In the genomic region with DNA sequence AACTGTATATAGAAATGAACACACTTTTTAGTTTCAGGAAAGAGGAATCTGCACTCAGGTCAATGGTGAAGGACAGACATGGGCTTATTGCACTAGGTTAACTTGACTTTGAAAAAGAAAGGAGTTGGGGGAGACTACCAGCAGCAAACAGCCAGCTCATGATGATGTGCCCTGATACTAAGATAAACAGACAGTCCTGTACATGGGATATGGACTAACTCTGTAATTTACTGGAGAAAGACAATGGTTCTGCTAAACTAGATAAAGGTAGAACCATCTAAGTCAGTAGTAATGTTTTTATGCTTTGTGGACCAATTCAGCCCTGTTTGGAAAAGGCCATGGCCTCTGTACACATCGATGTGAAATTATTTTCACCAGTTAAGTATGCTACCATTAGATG, we compare ENCODE assay signal across 17 mouse cellular contexts. TPM values are rescaled to one million over a fixed set of nuclear protein-coding genes. Genes with fewer than 3 reads are reported as not detected.
DNase-seq lines count a peak whose midpoint lies in the region; ATAC-seq and TF ChIP-seq lines count a peak whose summit lies in the region.
"Had no signal": no experiment of that assay in that cellular context is flagged by ENCODE, and none has a peak within 500 bp of the region (broad histone marks: within the 10 kb centered on the region; RNA-seq: fewer than 3 reads in every experiment).

No protein-coding gene starts in this region.

- H3K9ac ChIP-seq in liver, embryonic 14.5 days (replicated peaks), result peak overlapping the region; percentile 48
- H3K9ac ChIP-seq: forebrain, embryonic 13.5 days; forebrain, postnatal 0 days; hindbrain, embryonic 15.5 days had no signal

- no peak for DNase-seq in G1E (ENCODE audit: low spot score)
- DNase-seq in c-Kit-positive CD71-positive TER-119-negative erythroid progenitor cells, embryonic 14.5 days (ENCODE audit: low read depth), result peak; percentile 47
- peak; percentile 47 to 48 (median 48) for DNase-seq in liver, embryonic 14.5 days (ENCODE audit: low read depth in 3 of 3, low spot score in 3 of 3)
- DNase-seq in frontal cortex, postnatal 25 days (ENCODE audit: low spot score in 2 of 2), result no peak
- no peak for DNase-seq in layer of hippocampus, postnatal 14 days (ENCODE audit: low spot score in 2 of 2)
- DNase-seq: adrenal gland, postnatal 10 days; cerebellum, adult 18-20 months; cerebellum, postnatal 10 days; forebrain, postnatal 0 days; gastrocnemius, postnatal 36 days; heart, adult 11 months; heart, postnatal 10 days had no signal

- TF ChIP-seq CTCF in G1E (IDR thresholded peaks at IDR 0.05; ENCODE audit: low read depth, low read length), result no peak
- TF ChIP-seq CTCF in liver, embryonic 14.5 days (IDR thresholded peaks at IDR 0.05; ENCODE audit: low read depth), result no peak

- H3K9me3 ChIP-seq in G1E (replicated peaks), result no peaks in the 10 kb centered on the region
- no peaks in the 10 kb centered on the region for H3K9me3 ChIP-seq in liver, embryonic 14.5 days (ENCODE audit: control insufficient read depth, low read length)
- H3K9me3 ChIP-seq: embryonic facial prominence, embryonic 10.5 days; forebrain, embryonic 13.5 days; hindbrain, embryonic 15.5 days had no signal

- peak overlapping the region; percentile 27; the same call in 1 of the 2 replicates for H3K4me2 ChIP-seq in liver, embryonic 14.5 days (ENCODE audit: low read depth)
- H3K4me2 ChIP-seq: forebrain, embryonic 13.5 days; hindbrain, embryonic 15.5 days had no signal

- no peak overlapping the region; the same call in 1 of the 2 replicates for H3K4me3 ChIP-seq in G1E (ENCODE audit: low read depth, low read length)
- H3K4me3 ChIP-seq in liver, embryonic 14.5 days (ENCODE audit: insufficient read depth in 1 of 2, low read depth in 2 of 2, low read length in 2 of 2), result no peak overlapping the region
- H3K4me3 ChIP-seq: embryonic facial prominence, embryonic 10.5 days; forebrain, embryonic 13.5 days; hindbrain, embryonic 15.5 days had no signal

- 0 out of 2 replicates have a peak, but pooled peaks have one; percentile 16 for ATAC-seq in G1E (ENCODE audit: extremely low read depth, insufficient number of reproducible peaks, low FRiP score, poor library complexity, severe bottlenecking)
- no peak for ATAC-seq in liver, embryonic 14.5 days (ENCODE audit: insufficient read depth)
- ATAC-seq in megakaryocyte-erythroid progenitor cell, adult 5-6 weeks (replicated peaks; ENCODE audit: low FRiP score, low TSS enrichment, poor library complexity, severe bottlenecking), result peak; percentile 3; the same call in 1 of the 2 replicates
- ATAC-seq: forebrain, embryonic 13.5 days; forebrain, postnatal 0 days had no signal

- peak; percentile 84 for TF ChIP-seq EP300 in liver, embryonic 14.5 days (IDR thresholded peaks at IDR 0.05; ENCODE audit: low read depth)

- H3K4me1 ChIP-seq in G1E (ENCODE audit: insufficient read depth, low read depth, low read length), result peaks cover 68% of the 10 kb centered on the region
- peaks cover 52 to 62% of the 10 kb centered on the region in 2 experiments for H3K4me1 ChIP-seq in liver, embryonic 14.5 days (replicated peaks; ENCODE audit: control insufficient read depth in 2 of 2, insufficient read depth in 2 of 2, low read length in 1 of 2)

- H3K27me3 ChIP-seq in G1E (ENCODE audit: insufficient read depth, low read length), result no peaks in the 10 kb centered on the region
- no peaks in the 10 kb centered on the region for H3K27me3 ChIP-seq in liver, embryonic 14.5 days (ENCODE audit: control insufficient read depth, insufficient read depth, low read length)
- H3K27me3 ChIP-seq: CH12.LX; forebrain, embryonic 13.5 days; hindbrain, embryonic 15.5 days had no signal

- WGBS in liver, embryonic 14.5 days (ENCODE audit: insufficient replicate concordance), result 38% methylated on average over 1 of the region's 1 CpGs

- H3K36me3 ChIP-seq in G1E (replicated peaks), result peaks cover 5% of the 10 kb centered on the region
- no peaks in the 10 kb centered on the region; the same call in 1 of the 2 replicates for H3K36me3 ChIP-seq in liver, embryonic 14.5 days (replicated peaks; ENCODE audit: control insufficient read depth, insufficient read depth, low read depth)
- H3K36me3 ChIP-seq: embryonic facial prominence, embryonic 10.5 days; hindbrain, embryonic 15.5 days had no signal

- H3K27ac ChIP-seq in liver, embryonic 14.5 days, result peak overlapping the region; percentile 79
- H3K27ac ChIP-seq: embryonic facial prominence, embryonic 10.5 days; forebrain, embryonic 13.5 days; hindbrain, embryonic 15.5 days had no signal

RNA-seq across cellular contexts. Expression of gene Bpgm, which starts 2.7 kb away (rescaled TPM):
- total RNA-seq in G1E (2014; fragmentation: Nextera tagmentation) (10.4 and 14.5 TPM in 2 replicates), G1E (2017) (26.5 and 28.6 TPM in 2 replicates)
- 1.4 and 4.9 TPM in 2 replicates for polyA plus RNA-seq in G1E (2012)
- 84.9 and 140 TPM in 2 replicates for polyA plus RNA-seq in liver, embryonic 14.5 days (2012; rRNA removed)
- 136 and 143 TPM in 2 replicates for polyA plus RNA-seq in liver, embryonic 14.5 days (2014; fragmentation: Nextera tagmentation; extraction: Ambion mirVana)
- 9.2 and 21.2 TPM in 2 replicates for total RNA-seq in megakaryocyte-erythroid progenitor cell, adult 5-6 weeks (2014; fragmentation: Nextera tagmentation)
- total RNA-seq in megakaryocyte-erythroid progenitor cell, adult 5-6 weeks (2017), result 17.1 and 26.4 TPM in 2 replicates
- total RNA-seq in layer of hippocampus, postnatal 14 days (2021), result 10 to 100 TPM; 70.2 to 75.5 TPM

Comparison
In these comparisons a context has a peak if more than half of its experiments do, and no peak if none do; other contexts are left out.
1. DNase-seq: peak in c-Kit-positive CD71-positive TER-119-negative erythroid progenitor cells, embryonic 14.5 days (single experiment) and liver, embryonic 14.5 days (3 of 3); none in G1E (single experiment), frontal cortex, postnatal 25 days (0 of 2) and layer of hippocampus, postnatal 14 days (0 of 2).